Mouse (Mus musculus) limb, embryonic 10.5 days (tissue): ENCODE data around the gene Ilk. TPM values are rescaled to one million over a fixed set of nuclear protein-coding genes. Genes with fewer than 3 reads are reported as not detected.
A peak's percentile ranks its signal among the peaks of the same experiment; 100 is the strongest.
"Not testable (repeated sequence)": the region's sequence is repeated elsewhere in the genome, so short reads cannot be mapped to it uniquely, and the experiment has no call there.

Experiments used
- DNase-seq: peaks from one replicate; pipeline ENCODE4 v3.0.0-alpha.2; 2017; ENCODE audit warnings: low spot score
- H3K27ac ChIP-seq: fragments of 300-500 bp; sonication (generic); 2 replicates; pipeline ENCODE4 v1.5.1; 2016; ENCODE audit warnings: mild to moderate bottlenecking
- H3K27me3 ChIP-seq: fragments of 300-500 bp; sonication (generic); 2 replicates; pipeline ENCODE4 v1.6.1; 2016; ENCODE audit warnings: low read depth, mild to moderate bottlenecking; ENCODE audit not compliant: poor library complexity, severe bottlenecking
- H3K36me3 ChIP-seq: fragments of 300-500 bp; sonication (generic); 2 replicates; pipeline ENCODE4 v1.6.1; 2016; ENCODE audit warnings: mild to moderate bottlenecking, moderate library complexity
- H3K4me1 ChIP-seq: fragments of 300-500 bp; sonication (generic); 2 replicates; pipeline ENCODE4 v1.6.1; 2016
- H3K4me3 ChIP-seq: fragments of 300-500 bp; sonication (generic); 2 replicates; pipeline ENCODE4 v1.5.1; 2016; ENCODE audit warnings: mild to moderate bottlenecking, moderate library complexity
- H3K9me3 ChIP-seq: fragments of 300-500 bp; sonication (generic); replicated peaks from 2 replicates; pipeline ENCODE4 v1.6.1; 2016; ENCODE audit warnings: mild to moderate bottlenecking
- WGBS: fragments of 180-500 bp; shearing (Covaris S2); methylation state at CpG from one replicate; pipeline ENCODE4 v1.1.7; 2016; 5-methylcytosine and 5-hydroxymethylcytosine counted together
- polyA plus RNA-seq: library from polyadenylated mRNA; unstranded; fragments of >200 nt; fragmentation: Nextera tagmentation; extraction: Ambion mirVana; gene quantifications from 2 replicates; pipeline ENCODE4 v1.2.1, GENCODE M21; 2016

Gene Ilk
- polyA plus RNA-seq: 195 and 200 TPM in 2 replicates

- peak within 1 kb of the TSS; percentile 74 for H3K4me3 ChIP-seq
- H3K4me1 ChIP-seq: peaks cover 33% of the 10 kb centered on the region
- WGBS: under 1% methylated on average over 62 of the region's 62 CpGs
- H3K27me3 ChIP-seq: no peaks in the 10 kb centered on the region
- DNase-seq: peak; percentile 90
- H3K9me3 ChIP-seq: no peaks in the 10 kb centered on the region
- H3K36me3 ChIP-seq: peaks cover 55% of the 10 kb centered on the region
- peak within 1 kb of the TSS; percentile 94 for H3K27ac ChIP-seq
Observed at GRCm38 (mm10) chr7:105736264-105736901, at the start of gene Ilk. TSS of gene Ilk (plus strand) at chr7:105736592.

- H3K4me1 ChIP-seq: 0 out of 2 replicates have a peak, but pooled peaks cover under 1% of the 10 kb centered on the region
- no peaks in the 10 kb centered on the region for H3K9me3 ChIP-seq
- DNase-seq: no peak
- H3K27ac ChIP-seq: no peak overlapping the region
- H3K27me3 ChIP-seq: peaks cover 4% of the 10 kb centered on the region; the same call in 1 of the 2 replicates
- WGBS: 84% methylated on average over 1 of the region's 1 CpGs
- no peaks in the 10 kb centered on the region for H3K36me3 ChIP-seq
- no peak overlapping the region for H3K4me3 ChIP-seq
Observed at GRCm38 (mm10) chr7:105690875-105691274, 45.5 kb upstream of the Ilk start.

- Histone ChIP-seq H3K4me1 (no peaks in the 10 kb centered on the region), H3K9me3 (no peaks in the 10 kb centered on the region), H3K27me3 (no peaks in the 10 kb centered on the region), H3K27ac (no peak overlapping the region), H3K36me3 (no peaks in the 10 kb centered on the region), H3K4me3 (no peak overlapping the region)
- WGBS: 88% methylated on average over 16 of the region's 16 CpGs
- no peak for DNase-seq
Observed at GRCm38 (mm10) chr7:105703184-105703583, 33.2 kb upstream of the Ilk start.

GRCm38 (mm10) chr7:105703816-105704215 is 32.6 kb upstream of the Ilk start:
- H3K4me3 ChIP-seq: no peak overlapping the region
- H3K27ac ChIP-seq: no peak overlapping the region
- H3K4me1 ChIP-seq: no peaks in the 10 kb centered on the region
- no peak for DNase-seq
- WGBS: 92% methylated on average over 4 of the region's 4 CpGs
- no peaks in the 10 kb centered on the region for H3K36me3 ChIP-seq
- no peaks in the 10 kb centered on the region for H3K27me3 ChIP-seq
- H3K9me3 ChIP-seq: no peaks in the 10 kb centered on the region

GRCm38 (mm10) chr7:105708733-105709132 is 27.7 kb upstream of the Ilk start:
- Histone ChIP-seq H3K36me3 (no peaks in the 10 kb centered on the region), H3K27ac (no peak overlapping the region), H3K9me3 (no peaks in the 10 kb centered on the region), H3K4me1 (no peaks in the 10 kb centered on the region), H3K4me3 (no peak overlapping the region), H3K27me3 (no peaks in the 10 kb centered on the region)
- 91% methylated on average over 5 of the region's 5 CpGs for WGBS
- no peak for DNase-seq

- Histone ChIP-seq H3K27ac (no peak overlapping the region), H3K4me3 (no peak overlapping the region), H3K36me3 (no peaks in the 10 kb centered on the region), H3K27me3 (no peaks in the 10 kb centered on the region), H3K9me3 (no peaks in the 10 kb centered on the region), H3K4me1 (no peaks in the 10 kb centered on the region)
- WGBS: 64% methylated on average over 3 of the region's 3 CpGs
- no peak for DNase-seq
Observed at GRCm38 (mm10) chr7:105715366-105715765, 21.0 kb upstream of the Ilk start.

- H3K9me3 ChIP-seq: no peaks in the 10 kb centered on the region
- no peaks in the 10 kb centered on the region for H3K27me3 ChIP-seq
- no peak overlapping the region for H3K4me3 ChIP-seq
- 87% methylated on average over 2 of the region's 2 CpGs for WGBS
- H3K36me3 ChIP-seq: no peaks in the 10 kb centered on the region; the same call in 1 of the 2 replicates
- no peaks in the 10 kb centered on the region for H3K4me1 ChIP-seq
- DNase-seq: no peak
- no peak overlapping the region for H3K27ac ChIP-seq
Observed at GRCm38 (mm10) chr7:105721916-105722315, 14.5 kb upstream of the Ilk start.

GRCm38 (mm10) chr7:105726144-105726979 is 10.0 kb upstream of the Ilk start:
- H3K4me1 ChIP-seq: no peaks in the 10 kb centered on the region
- H3K27me3 ChIP-seq: no peaks in the 10 kb centered on the region
- peaks cover 29% of the 10 kb centered on the region for H3K36me3 ChIP-seq
- H3K4me3 ChIP-seq: no peak overlapping the region
- H3K9me3 ChIP-seq: no peaks in the 10 kb centered on the region
- no peak for DNase-seq
- H3K27ac ChIP-seq: no peak overlapping the region
- WGBS: 88% methylated on average over 4 of the region's 4 CpGs

- Histone ChIP-seq H3K27me3 (no peaks in the 10 kb centered on the region), H3K9me3 (no peaks in the 10 kb centered on the region), H3K4me1 (no peaks in the 10 kb centered on the region), H3K27ac (no peak overlapping the region), H3K4me3 (no peak overlapping the region), H3K36me3 (peaks cover 35% of the 10 kb centered on the region)
- no peak for DNase-seq
- WGBS: 95% methylated on average over 4 of the region's 4 CpGs
Observed at GRCm38 (mm10) chr7:105726980-105727325, 9.4 kb upstream of the Ilk start.

GRCm38 (mm10) chr7:105728701-105729428 is 7.5 kb upstream of the Ilk start:
- Histone ChIP-seq H3K36me3 (peaks cover 54% of the 10 kb centered on the region), H3K4me3 (no peak overlapping the region), H3K27ac (no peak overlapping the region), H3K27me3 (no peaks in the 10 kb centered on the region), H3K9me3 (no peaks in the 10 kb centered on the region), H3K4me1 (no peaks in the 10 kb centered on the region)
- 87% methylated on average over 6 of the region's 6 CpGs for WGBS
- DNase-seq: no peak

- Histone ChIP-seq H3K9me3 (no peaks in the 10 kb centered on the region), H3K36me3 (peaks cover 63% of the 10 kb centered on the region), H3K4me3 (no peak overlapping the region), H3K27ac (no peak overlapping the region), H3K27me3 (no peaks in the 10 kb centered on the region), H3K4me1 (peaks cover 26% of the 10 kb centered on the region)
- no peak for DNase-seq
- 97% methylated on average over 11 of the region's 11 CpGs for WGBS
Observed at GRCm38 (mm10) chr7:105733836-105734235, 2.6 kb upstream of the Ilk start.

GRCm38 (mm10) chr7:105734826-105735225 is 1.6 kb upstream of the Ilk start:
- H3K4me3 ChIP-seq: peak overlapping the region; percentile 74; the same call in 1 of the 2 replicates
- no peak for DNase-seq
- H3K36me3 ChIP-seq: peaks cover 55% of the 10 kb centered on the region
- peaks cover 33% of the 10 kb centered on the region for H3K4me1 ChIP-seq
- no peaks in the 10 kb centered on the region for H3K27me3 ChIP-seq
- H3K9me3 ChIP-seq: no peaks in the 10 kb centered on the region
- no peak overlapping the region for H3K27ac ChIP-seq
- WGBS: 92% methylated on average over 8 of the region's 8 CpGs

GRCm38 (mm10) chr7:105735464-105735863 is 928 bp upstream of the Ilk start:
- peaks cover 55% of the 10 kb centered on the region for H3K36me3 ChIP-seq
- WGBS: 54% methylated on average over 4 of the region's 4 CpGs
- H3K4me1 ChIP-seq: peaks cover 33% of the 10 kb centered on the region
- H3K27me3 ChIP-seq, DNase-seq, H3K9me3 ChIP-seq: not testable (repeated sequence)
- H3K4me3 ChIP-seq: peak overlapping the region; percentile 74
- peak overlapping the region; percentile 94 for H3K27ac ChIP-seq
